Mouse (Mus musculus) erythroid progenitor cell, adult 5-6 weeks (primary cell): ENCODE measurements at regions not wholly inside any gene's neighbourhood (a gene's known extent, or its start where the extent isn't known, plus 50 kb on each side); places are given as distances from the start of the nearest gene placed in this dataset.

Experiments
- ATAC-seq: replicated peaks from 2 replicates; pipeline ENCODE4 v1.8.0; 2016; ENCODE audit warnings: moderate number of reproducible peaks, mild to moderate bottlenecking, moderate TSS enrichment, inconsistent platforms; ENCODE audit not compliant: poor library complexity, low FRiP score, severe bottlenecking

- ATAC-seq = no peak
Observed at GRCm38 (mm10) chr1:161728546-161729206, 59.6 kb downstream of the Fasl start.

- peak; percentile 84 for ATAC-seq
Observed at GRCm38 (mm10) chr1:161727357-161727756, 60.9 kb downstream of the Fasl start.

GRCm38 (mm10) chr1:161726098-161726497, 62.2 kb downstream of the Fasl start:
- peak; percentile 56 for ATAC-seq

GRCm38 (mm10) chr1:161719876-161720275, 68.4 kb downstream of the Fasl start:
- no peak for ATAC-seq

- ATAC-seq = no peak
Observed at GRCm38 (mm10) chr1:161718254-161718653, 70.0 kb downstream of the Fasl start.

- peak; percentile 49; the same call in 1 of the 2 replicates for ATAC-seq
Observed at GRCm38 (mm10) chr1:161712918-161713317, 75.4 kb downstream of the Fasl start.

GRCm38 (mm10) chr1:161712283-161712682, 76.0 kb downstream of the Fasl start:
- no peak for ATAC-seq

- ATAC-seq = no peak
Observed at GRCm38 (mm10) chr1:161707049-161707448, 81.2 kb downstream of the Fasl start.

GRCm38 (mm10) chr1:161704961-161705360, 83.3 kb downstream of the Fasl start:
- no peak for ATAC-seq

- no peak for ATAC-seq
Observed at GRCm38 (mm10) chr1:161704527-161704926, 83.8 kb downstream of the Fasl start.

GRCm38 (mm10) chr1:161695886-161696285, 92.4 kb downstream of the Fasl start:
- ATAC-seq = no peak

- ATAC-seq = no peak
Observed at GRCm38 (mm10) chr1:161693768-161694160, 94.5 kb downstream of the Fasl start.

GRCm38 (mm10) chr1:161692836-161693767, 95.2 kb downstream of the Fasl start:
- ATAC-seq = no peak

GRCm38 (mm10) chr1:161688946-161689345, 99.3 kb downstream of the Fasl start:
- ATAC-seq = no peak

GRCm38 (mm10) chr1:161687548-161687947, 100.7 kb downstream of the Fasl start:
- 0 out of 2 replicates have a peak, but pooled peaks have one; percentile 54 for ATAC-seq

- no peak for ATAC-seq
Observed at GRCm38 (mm10) chr1:161680558-161680957, 107.7 kb downstream of the Fasl start.

GRCm38 (mm10) chr1:161670937-161671336, 117.4 kb downstream of the Fasl start:
- ATAC-seq = no peak

GRCm38 (mm10) chr1:161664321-161664720, 124.0 kb downstream of the Fasl start:
- no peak for ATAC-seq

- ATAC-seq = no peak
Observed at GRCm38 (mm10) chr1:161663351-161663750, 124.9 kb downstream of the Fasl start.

GRCm38 (mm10) chr1:161662241-161662640, 126.1 kb downstream of the Fasl start:
- no peak for ATAC-seq

- ATAC-seq = no peak
Observed at GRCm38 (mm10) chr1:161657511-161657910, 130.8 kb downstream of the Fasl start.
